Mouse (Mus musculus): ENCODE data around the gene Srd5a3.

- TF ChIP-seq POLR2A (IDR thresholded peaks at IDR 0.05; ENCODE audit: low read depth, low read length) (no peak), CTCF (IDR thresholded peaks at IDR 0.05; ENCODE audit: borderline replicate concordance, insufficient read depth, low read length) (no peak)
These were observed 21.6 kb upstream of the Srd5a3 start for GRCm38 (mm10) chr5:76118441-76118840.

Data from embryonic fibroblast, embryonic 13.5 days (primary cell).